Mouse (Mus musculus) heart, embryonic 12.5 days (tissue): ENCODE measurements around the gene Urb1. TPM values are rescaled to one million over a fixed set of nuclear protein-coding genes. Genes with fewer than 3 reads are reported as not detected.

Experiments used
- ATAC-seq: fragments of 200-750 bp; cut with Nextera tagmentation; 2 replicates; pipeline ENCODE4 v1.8.0; 2017; ENCODE audit warnings: moderate TSS enrichment, moderate library complexity; ENCODE audit not compliant: insufficient number of reproducible peaks, low FRiP score
- H3K27ac ChIP-seq: fragments of 300-500 bp; sonication (generic); 2 replicates; pipeline ENCODE4 v1.5.1; 2016; ENCODE audit warnings: mild to moderate bottlenecking, moderate library complexity; ENCODE audit not compliant: poor library complexity, severe bottlenecking
- H3K27me3 ChIP-seq: fragments of 300-500 bp; sonication (generic); replicated peaks from 2 replicates; pipeline ENCODE4 v1.6.1; 2016; ENCODE audit warnings: mild to moderate bottlenecking, moderate library complexity
- H3K36me3 ChIP-seq: fragments of 300-500 bp; sonication (generic); 2 replicates; pipeline ENCODE4 v1.6.1; 2016; ENCODE audit warnings: mild to moderate bottlenecking, moderate library complexity
- H3K4me1 ChIP-seq: fragments of 300-500 bp; sonication (generic); replicated peaks from 2 replicates; pipeline ENCODE4 v1.6.1; 2016; ENCODE audit warnings: mild to moderate bottlenecking
- H3K4me2 ChIP-seq: fragments of 300-500 bp; sonication (generic); 2 replicates; pipeline ENCODE4 v1.6.1; 2016; ENCODE audit warnings: mild to moderate bottlenecking, moderate library complexity
- H3K4me3 ChIP-seq: fragments of 300-500 bp; sonication (generic); 2 replicates; pipeline ENCODE4 v1.5.1; 2016; ENCODE audit warnings: mild to moderate bottlenecking
- H3K9ac ChIP-seq: fragments of 300-500 bp; sonication (generic); 2 replicates; pipeline ENCODE4 v1.6.1; 2016; ENCODE audit warnings: mild to moderate bottlenecking, moderate library complexity
- H3K9me3 ChIP-seq: fragments of 300-500 bp; sonication (generic); replicated peaks from 2 replicates; pipeline ENCODE4 v1.6.1; 2016; ENCODE audit warnings: mild to moderate bottlenecking, moderate library complexity
- WGBS: fragments of 180-500 bp; shearing (Covaris S2); methylation state at CpG from one replicate; pipeline ENCODE4 v1.1.7; 2016; 5-methylcytosine and 5-hydroxymethylcytosine counted together
- polyA plus RNA-seq: library from polyadenylated mRNA; unstranded; fragments of >200 nt; fragmentation: Nextera tagmentation; extraction: Ambion mirVana; gene quantifications from 2 replicates; pipeline ENCODE4 v1.2.1, GENCODE M21; 2016

The Urb1 gene
- polyA plus RNA-seq, 1 experiment from 2014 or later, result 8.4 TPM

DNA sequence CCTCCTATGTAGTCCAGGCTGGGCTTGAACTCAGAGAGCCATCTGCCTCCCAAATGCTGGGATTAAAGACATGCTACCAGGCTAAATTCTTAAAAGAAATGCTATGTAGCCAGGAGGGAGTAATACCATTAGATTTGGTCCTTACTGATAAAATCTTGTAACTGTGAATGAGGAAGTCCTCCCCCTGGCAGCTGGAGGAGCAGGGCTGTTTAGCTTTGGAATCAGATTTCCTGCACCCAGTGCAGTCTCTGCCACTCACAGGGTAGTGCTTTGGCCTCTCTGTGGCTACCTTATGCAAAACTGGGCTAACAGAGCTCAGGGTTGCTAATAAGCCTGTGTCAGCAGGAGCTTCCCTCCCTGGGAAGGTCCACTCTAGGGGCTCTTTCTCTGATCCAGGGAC lies 15.5 kb downstream of the Urb1 start:
- no peaks in the 10 kb centered on the region for H3K9me3 ChIP-seq
- no peak overlapping the region for H3K4me2 ChIP-seq
- no peaks in the 10 kb centered on the region for H3K27me3 ChIP-seq
- no peak overlapping the region for H3K4me3 ChIP-seq
- H3K36me3 ChIP-seq, result peaks cover 77% of the 10 kb centered on the region
- no peak for ATAC-seq
- no peak overlapping the region for H3K9ac ChIP-seq
- peaks cover 22% of the 10 kb centered on the region for H3K4me1 ChIP-seq
- H3K27ac ChIP-seq, result no peak overlapping the region

DNA sequence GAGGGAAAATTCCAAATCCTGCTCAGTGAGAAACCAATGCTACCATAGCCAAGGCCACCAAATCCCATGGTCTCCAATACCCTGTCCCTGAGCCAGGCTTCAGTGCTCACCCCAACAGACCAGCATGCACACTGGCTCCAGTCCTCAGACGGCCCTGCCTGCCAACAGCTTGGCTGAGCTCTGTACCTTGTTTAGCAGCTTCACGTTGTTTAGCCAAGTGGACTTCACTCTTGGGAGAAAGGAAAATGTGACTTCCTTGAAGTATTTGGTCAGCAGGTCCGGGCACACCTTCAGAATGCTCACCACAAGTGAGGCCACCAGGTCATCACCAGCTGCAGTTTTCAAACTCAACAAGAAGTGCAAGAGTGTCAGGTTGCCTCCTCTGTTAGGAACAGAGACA lies 17.7 kb downstream of the Urb1 start:
- 64% methylated on average over 3 of the region's 3 CpGs for WGBS
- no peak for ATAC-seq
- Histone ChIP-seq H3K9ac (no peak overlapping the region), H3K4me1 (0 out of 2 replicates have a peak, but pooled peaks cover 7% of the 10 kb centered on the region), H3K4me3 (no peak overlapping the region), H3K4me2 (no peak overlapping the region), H3K36me3 (peaks cover 88% of the 10 kb centered on the region), H3K27ac (no peak overlapping the region), H3K9me3 (no peaks in the 10 kb centered on the region), H3K27me3 (no peaks in the 10 kb centered on the region)

DNA sequence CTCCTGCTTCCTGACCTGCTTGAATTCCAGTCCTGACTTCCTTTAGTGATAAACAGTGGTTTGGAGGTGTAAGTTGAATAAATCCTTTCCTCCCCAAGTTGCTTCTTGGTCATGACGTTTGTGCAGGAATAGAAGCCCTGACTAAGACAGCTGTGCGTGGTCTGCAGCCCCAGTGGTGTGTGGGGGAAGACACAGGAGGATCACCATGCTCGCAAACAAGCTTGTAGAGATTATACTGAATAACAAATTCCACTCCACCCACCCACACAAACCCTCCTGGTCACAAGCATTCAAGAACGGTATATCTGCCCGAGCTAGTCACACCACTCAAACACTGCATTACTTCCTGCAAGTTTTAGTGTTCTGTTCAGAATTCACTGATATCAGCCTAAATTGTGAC lies 18.1 kb downstream of the Urb1 start:
- Histone ChIP-seq H3K4me2 (no peak overlapping the region), H3K9ac (no peak overlapping the region), H3K9me3 (no peaks in the 10 kb centered on the region), H3K4me1 (0 out of 2 replicates have a peak, but pooled peaks cover 7% of the 10 kb centered on the region), H3K4me3 (no peak overlapping the region), H3K36me3 (peaks cover 89% of the 10 kb centered on the region), H3K27me3 (no peaks in the 10 kb centered on the region), H3K27ac (no peak overlapping the region)
- ATAC-seq, result no peak
- WGBS, result 71% methylated on average over 5 of the region's 5 CpGs

DNA sequence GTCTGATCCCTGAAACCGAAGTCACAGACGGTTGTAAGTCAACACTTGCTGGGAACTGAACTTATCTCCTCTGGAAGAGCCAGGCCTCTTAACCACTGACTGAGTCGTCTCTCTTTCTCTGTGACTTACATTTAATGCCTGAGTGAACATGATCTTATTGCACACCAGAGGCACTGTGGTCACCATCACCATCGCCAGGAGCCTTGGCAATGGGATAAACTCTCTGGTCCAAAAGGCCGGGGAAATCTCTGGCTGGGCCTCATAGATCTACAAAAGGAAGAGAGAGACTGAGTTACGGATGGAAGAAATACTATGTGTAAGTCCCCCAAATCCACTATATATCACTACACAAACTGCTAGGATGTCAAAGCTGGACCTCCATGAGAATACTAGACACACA lies 19.3 kb downstream of the Urb1 start:
- WGBS, result 86% methylated on average over 6 of the region's 6 CpGs

DNA sequence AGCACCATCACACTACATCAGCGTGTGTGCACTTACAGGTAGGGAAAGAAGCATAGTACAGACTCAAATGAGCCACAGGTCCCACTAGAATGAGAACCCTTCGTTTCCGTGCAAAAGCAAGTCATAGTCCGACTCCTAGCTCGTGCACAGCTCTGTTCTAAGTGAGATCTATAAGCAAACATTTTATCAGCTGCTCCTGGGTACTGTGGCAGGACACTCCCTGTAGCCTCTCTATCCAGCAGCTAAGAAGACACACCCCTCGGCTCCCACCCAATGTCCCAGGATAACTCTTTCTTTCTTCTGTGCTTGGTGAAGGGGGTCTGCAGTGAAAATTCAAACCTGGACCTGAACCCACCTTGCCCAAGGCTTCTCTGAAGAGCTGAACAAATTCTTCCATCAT lies 21.6 kb downstream of the Urb1 start:
- no peaks in the 10 kb centered on the region for H3K27me3 ChIP-seq
- no peak overlapping the region for H3K4me2 ChIP-seq
- peaks cover 26% of the 10 kb centered on the region for H3K4me1 ChIP-seq
- no peak overlapping the region for H3K27ac ChIP-seq
- 86% methylated on average over 6 of the region's 6 CpGs for WGBS
- H3K9ac ChIP-seq, result no peak overlapping the region
- no peak for ATAC-seq
- H3K4me3 ChIP-seq, result no peak overlapping the region
- H3K36me3 ChIP-seq, result peaks cover 91% of the 10 kb centered on the region
- H3K9me3 ChIP-seq, result no peaks in the 10 kb centered on the region

More for the DNA sequence above, 19.3 kb downstream of the Urb1 start:
- H3K4me2 ChIP-seq, result no peak overlapping the region
- ATAC-seq, result no peak
- H3K36me3 ChIP-seq, result peaks cover 92% of the 10 kb centered on the region
- no peaks in the 10 kb centered on the region for H3K9me3 ChIP-seq
- H3K27ac ChIP-seq, result no peak overlapping the region
- H3K4me1 ChIP-seq, result peaks cover 9% of the 10 kb centered on the region
- H3K27me3 ChIP-seq, result no peaks in the 10 kb centered on the region
- no peak overlapping the region for H3K4me3 ChIP-seq
- no peak overlapping the region for H3K9ac ChIP-seq

DNA sequence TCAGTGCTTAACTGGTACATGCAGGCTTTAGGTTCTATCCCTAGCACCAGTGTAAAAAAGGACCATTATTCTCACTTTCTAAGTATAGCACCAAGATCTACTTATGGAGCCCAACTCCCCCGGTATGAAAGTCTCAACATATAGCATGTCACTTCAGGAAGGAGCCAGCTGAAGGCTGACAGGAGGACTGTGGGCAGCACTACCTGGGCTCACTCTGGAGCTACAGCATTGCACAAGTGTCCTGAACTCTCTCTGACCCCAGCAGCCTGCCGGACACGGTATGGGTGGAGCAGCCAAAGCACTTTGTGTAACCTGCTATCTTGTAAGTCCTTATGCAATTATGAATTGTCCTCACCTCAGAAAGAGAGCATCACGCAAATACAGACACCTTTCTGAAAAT lies 25.0 kb downstream of the Urb1 start:
- ATAC-seq, result 0 out of 2 replicates have a peak, but pooled peaks have one; percentile 15
- no peaks in the 10 kb centered on the region for H3K9me3 ChIP-seq
- peak overlapping the region; percentile 25; the same call in 1 of the 2 replicates for H3K27ac ChIP-seq
- peaks cover 82% of the 10 kb centered on the region for H3K36me3 ChIP-seq
- H3K4me3 ChIP-seq, result no peak overlapping the region
- no peak overlapping the region for H3K4me2 ChIP-seq
- no peaks in the 10 kb centered on the region for H3K27me3 ChIP-seq
- WGBS, result 50% methylated on average over 4 of the region's 4 CpGs
- peaks cover 28% of the 10 kb centered on the region for H3K4me1 ChIP-seq
- no peak overlapping the region for H3K9ac ChIP-seq

DNA sequence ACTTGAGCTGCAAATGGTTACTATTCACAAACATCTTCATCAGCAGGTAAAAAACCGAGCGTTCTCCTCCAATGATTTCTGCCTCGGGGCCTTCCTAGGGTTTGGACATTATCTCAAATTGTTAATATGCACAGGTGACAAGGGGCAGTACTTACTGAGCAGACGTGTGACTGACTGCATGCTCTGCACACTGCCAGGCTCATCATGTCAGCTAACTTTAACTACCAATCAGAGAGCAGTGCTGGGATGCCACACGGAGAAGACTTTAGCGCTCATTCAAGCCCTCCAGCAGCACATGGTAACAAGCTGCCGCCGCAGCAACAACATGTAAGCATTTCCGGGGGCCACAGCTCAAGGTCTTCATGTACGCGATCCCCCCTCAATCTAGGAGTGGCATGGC lies 26.9 kb downstream of the Urb1 start:
- H3K4me2 ChIP-seq, result peak overlapping the region; percentile 28
- H3K36me3 ChIP-seq, result peaks cover 82% of the 10 kb centered on the region
- H3K27ac ChIP-seq, result peak overlapping the region; percentile 73
- ATAC-seq, result peak; percentile 49; the same call in 1 of the 2 replicates
- H3K9me3 ChIP-seq, result no peaks in the 10 kb centered on the region
- H3K4me1 ChIP-seq, result peaks cover 28% of the 10 kb centered on the region
- H3K9ac ChIP-seq, result no peak overlapping the region
- 65% methylated on average over 11 of the region's 11 CpGs for WGBS
- H3K4me3 ChIP-seq, result no peak overlapping the region
- H3K27me3 ChIP-seq, result no peaks in the 10 kb centered on the region; the same call in 1 of the 2 replicates

DNA sequence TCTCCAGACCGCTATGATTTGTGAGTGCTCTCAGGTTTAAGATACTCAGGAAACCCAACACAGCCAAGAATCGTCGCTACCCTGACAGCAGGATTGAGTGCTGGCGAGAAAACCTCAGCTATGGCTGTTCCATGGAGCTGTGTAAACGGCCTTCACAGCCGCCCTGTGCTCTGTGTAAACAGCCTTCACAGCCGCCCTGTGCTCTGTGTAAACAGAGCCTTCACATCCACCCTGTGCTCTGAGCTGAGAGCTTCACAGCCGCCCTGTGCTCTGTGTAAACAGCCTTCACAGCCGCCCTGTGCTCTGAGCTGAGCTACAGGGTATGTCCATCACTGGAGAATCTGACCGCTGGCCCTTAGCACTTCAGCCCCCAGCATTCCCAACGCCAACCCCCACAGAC lies 30.4 kb downstream of the Urb1 start:
- 66% methylated on average over 11 of the region's 11 CpGs for WGBS
- H3K4me3 ChIP-seq, result no peak overlapping the region
- peaks cover 16% of the 10 kb centered on the region for H3K4me1 ChIP-seq
- no peak overlapping the region for H3K9ac ChIP-seq
- no peak for ATAC-seq
- H3K9me3 ChIP-seq, result no peaks in the 10 kb centered on the region
- H3K27ac ChIP-seq, result no peak overlapping the region
- no peaks in the 10 kb centered on the region; the same call in 1 of the 2 replicates for H3K27me3 ChIP-seq
- H3K4me2 ChIP-seq, result no peak overlapping the region
- H3K36me3 ChIP-seq, result peaks cover 86% of the 10 kb centered on the region

DNA sequence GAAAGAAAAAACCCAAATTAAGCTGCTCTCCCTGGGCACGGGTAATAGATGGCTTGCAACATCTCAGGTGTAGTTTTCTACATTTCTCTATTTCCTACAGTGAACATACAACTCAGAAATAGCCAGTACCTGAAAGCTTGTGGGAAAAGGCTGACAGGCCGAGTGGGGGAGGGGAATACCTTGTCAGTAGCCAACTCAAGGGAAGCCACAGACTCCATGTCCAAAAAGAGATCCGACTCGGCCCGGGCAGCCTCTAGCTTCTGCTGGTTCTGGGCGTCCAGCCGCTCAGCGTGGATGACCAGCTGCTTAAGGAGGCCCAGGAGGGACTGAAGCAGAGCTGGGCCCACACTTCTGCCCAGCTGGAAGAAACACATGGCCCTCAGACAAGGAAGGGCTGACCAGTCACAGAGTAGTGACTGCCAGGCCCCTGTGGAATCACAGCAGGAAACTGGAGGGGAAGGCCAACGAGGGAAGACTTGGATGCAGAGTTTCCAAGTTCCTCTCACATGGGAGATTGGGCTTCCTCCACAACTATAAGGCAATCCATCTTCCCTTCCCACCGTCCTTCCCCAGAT lies 34.2 kb downstream of the Urb1 start:
- no peak overlapping the region for H3K4me2 ChIP-seq
- peaks cover 6% of the 10 kb centered on the region; the same call in 1 of the 2 replicates for H3K4me1 ChIP-seq
- no peak overlapping the region for H3K27ac ChIP-seq
- H3K9ac ChIP-seq, result no peak overlapping the region
- no peaks in the 10 kb centered on the region for H3K9me3 ChIP-seq
- no peak for ATAC-seq
- H3K4me3 ChIP-seq, result no peak overlapping the region
- H3K27me3 ChIP-seq, result no peaks in the 10 kb centered on the region; the same call in 1 of the 2 replicates
- 79% methylated on average over 10 of the region's 10 CpGs for WGBS
- peaks cover 98% of the 10 kb centered on the region for H3K36me3 ChIP-seq

DNA sequence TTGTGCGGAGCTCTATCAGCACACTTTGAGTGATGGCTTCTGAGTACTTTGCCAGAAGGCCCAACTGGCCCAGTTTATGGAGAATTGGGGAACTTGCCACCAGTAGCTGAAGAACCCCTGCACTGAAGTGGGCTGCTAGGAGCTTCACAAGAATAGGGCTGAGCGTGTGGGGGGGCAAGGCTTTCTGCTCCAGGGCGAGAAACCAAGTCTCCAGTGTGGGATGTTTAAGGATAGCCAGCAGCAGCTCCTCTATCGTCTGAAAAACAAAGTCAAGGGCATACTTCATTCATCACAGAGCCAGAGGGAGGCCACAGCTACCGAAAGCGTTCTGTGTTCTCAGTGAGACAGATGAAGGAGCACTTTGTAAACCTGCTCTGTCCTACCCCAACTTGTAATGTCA lies 35.6 kb downstream of the Urb1 start:
- ATAC-seq, result no peak
- Histone ChIP-seq H3K36me3 (peaks cover 96% of the 10 kb centered on the region), H3K27ac (no peak overlapping the region), H3K27me3 (no peaks in the 10 kb centered on the region), H3K9ac (no peak overlapping the region), H3K4me3 (no peak overlapping the region), H3K4me1 (peaks cover 6% of the 10 kb centered on the region; the same call in 1 of the 2 replicates), H3K9me3 (no peaks in the 10 kb centered on the region), H3K4me2 (no peak overlapping the region)
- 74% methylated on average over 6 of the region's 6 CpGs for WGBS

DNA sequence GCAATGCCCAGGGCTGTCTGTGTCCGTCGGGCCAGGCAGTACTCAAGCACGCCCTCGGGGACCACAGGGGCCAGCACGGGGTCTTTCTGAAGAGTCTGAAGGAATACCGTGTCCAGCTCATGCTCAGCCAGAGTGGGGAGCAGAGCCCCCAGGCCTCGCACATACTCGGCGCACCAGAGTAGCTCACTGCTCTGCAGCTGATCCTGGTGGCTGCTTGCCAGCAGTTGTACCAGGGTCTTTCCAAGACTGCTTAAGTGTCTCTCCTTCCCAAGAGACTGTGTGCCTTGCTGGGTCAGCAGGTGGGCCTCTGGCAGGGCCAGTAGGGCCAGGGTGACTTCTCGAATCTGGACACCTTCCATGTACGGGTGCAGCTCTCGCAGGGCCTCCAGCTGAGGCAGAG lies 36.0 kb downstream of the Urb1 start:
- no peak for ATAC-seq
- no peaks in the 10 kb centered on the region for H3K27me3 ChIP-seq
- no peak overlapping the region for H3K4me3 ChIP-seq
- no peaks in the 10 kb centered on the region for H3K9me3 ChIP-seq
- no peak overlapping the region for H3K27ac ChIP-seq
- no peak overlapping the region for H3K4me2 ChIP-seq
- 88% methylated on average over 12 of the region's 12 CpGs for WGBS
- H3K4me1 ChIP-seq, result peaks cover 6% of the 10 kb centered on the region; the same call in 1 of the 2 replicates
- no peak overlapping the region for H3K9ac ChIP-seq
- H3K36me3 ChIP-seq, result peaks cover 96% of the 10 kb centered on the region

DNA sequence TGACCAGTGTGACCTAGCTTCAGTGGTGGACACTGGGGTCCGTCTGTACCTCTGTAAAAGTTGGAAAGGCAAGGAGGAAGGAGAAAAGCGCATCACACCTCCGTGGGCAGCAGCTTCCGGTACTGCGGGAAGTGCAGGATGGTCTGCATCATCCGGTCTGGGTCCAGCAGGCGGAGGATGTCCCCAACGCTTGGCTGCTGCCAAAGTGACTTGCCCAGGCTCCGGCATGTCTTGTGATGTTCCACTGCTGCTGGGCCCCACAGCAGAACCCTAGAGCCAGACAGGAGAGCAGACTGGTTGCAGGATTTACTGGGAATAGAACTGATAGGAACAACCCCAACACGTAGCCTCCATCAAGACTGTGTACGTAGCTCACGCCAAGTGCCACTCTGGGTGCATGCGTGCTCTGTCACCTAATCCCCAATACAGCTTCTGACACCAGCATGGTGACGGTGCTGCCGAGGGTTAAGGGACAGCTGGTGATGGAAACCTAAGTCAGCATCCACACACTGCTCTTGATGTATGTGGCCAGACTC lies 43.2 kb downstream of the Urb1 start:
- Histone ChIP-seq H3K4me1 (no peaks in the 10 kb centered on the region), H3K9me3 (0 out of 2 replicates have a peak, but pooled peaks cover 3% of the 10 kb centered on the region), H3K4me3 (no peak overlapping the region), H3K27ac (no peak overlapping the region), H3K4me2 (no peak overlapping the region), H3K9ac (no peak overlapping the region), H3K36me3 (peaks cover 82% of the 10 kb centered on the region), H3K27me3 (no peaks in the 10 kb centered on the region)
- WGBS, result 92% methylated on average over 15 of the region's 15 CpGs
- ATAC-seq, result no peak
